Mouse (Mus musculus) neural tube, embryonic 12.5 days (tissue): Measurements from ENCODE around the gene Dennd2a. TPM values are rescaled to one million over a fixed set of nuclear protein-coding genes. Genes with fewer than 3 reads are reported as not detected.
"Not testable (repeated sequence)": the region's sequence is repeated elsewhere in the genome, so short reads cannot be mapped to it uniquely, and the experiment has no call there.

Experiments used
- ATAC-seq: fragments of 200-750 bp; cut with Nextera tagmentation; 2 replicates; pipeline ENCODE4 v1.8.0; 2017; ENCODE audit warnings: low read depth, mild to moderate bottlenecking, moderate TSS enrichment, moderate library complexity; ENCODE audit not compliant: low FRiP score
- H3K27ac ChIP-seq: fragments of 300-500 bp; sonication (generic); 2 replicates; pipeline ENCODE4 v1.5.1; 2016
- H3K27me3 ChIP-seq: fragments of 300-500 bp; sonication (generic); replicated peaks from 2 replicates; pipeline ENCODE4 v1.6.1; 2016; ENCODE audit warnings: mild to moderate bottlenecking
- H3K36me3 ChIP-seq: fragments of 300-500 bp; sonication (generic); 2 replicates; pipeline ENCODE4 v1.6.1; 2016; ENCODE audit warnings: mild to moderate bottlenecking
- H3K4me1 ChIP-seq: fragments of 300-500 bp; sonication (generic); 2 replicates; pipeline ENCODE4 v1.6.1; 2016
- H3K4me2 ChIP-seq: fragments of 300-500 bp; sonication (generic); replicated peaks from 2 replicates; pipeline ENCODE4 v1.6.1; 2016; ENCODE audit warnings: mild to moderate bottlenecking
- H3K4me3 ChIP-seq: fragments of 300-500 bp; sonication (generic); 2 replicates; pipeline ENCODE4 v1.5.1; 2016
- H3K9ac ChIP-seq: fragments of 300-500 bp; sonication (generic); 2 replicates; pipeline ENCODE4 v1.6.1; 2016; ENCODE audit warnings: mild to moderate bottlenecking
- H3K9me3 ChIP-seq: fragments of 300-500 bp; sonication (generic); 2 replicates; pipeline ENCODE4 v1.6.1; 2016; ENCODE audit warnings: mild to moderate bottlenecking
- WGBS: fragments of 180-500 bp; shearing (Covaris S2); methylation state at CpG from one replicate; pipeline ENCODE4 v1.1.7; 2016; 5-methylcytosine and 5-hydroxymethylcytosine counted together
- polyA plus RNA-seq: library from polyadenylated mRNA; unstranded; fragments of >200 nt; fragmentation: Nextera tagmentation; extraction: Ambion mirVana; gene quantifications from 2 replicates; pipeline ENCODE4 v1.2.1, GENCODE M21; 2016

Gene Dennd2a
- polyA plus RNA-seq, 1 experiment from 2014 or later, result 50.6 TPM

- Histone ChIP-seq H3K4me1 (0 out of 2 replicates have a peak, but pooled peaks cover 3% of the 10 kb centered on the region), H3K4me2 (no peak overlapping the region), H3K36me3 (peaks cover 7% of the 10 kb centered on the region), H3K27ac (no peak overlapping the region), H3K9ac (no peak overlapping the region), H3K27me3 (no peaks in the 10 kb centered on the region), H3K4me3 (no peak overlapping the region), H3K9me3 (peaks cover 4% of the 10 kb centered on the region; the same call in 1 of the 2 replicates)
- WGBS, result 27% methylated on average over 8 of the region's 8 CpGs
- ATAC-seq, result no peak
Observed at GRCm38 (mm10) chr6:39455339-39456160, 102.1 kb downstream of the Dennd2a start.

GRCm38 (mm10) chr6:39454616-39455015 is 103.1 kb downstream of the Dennd2a start:
- no peaks in the 10 kb centered on the region for H3K36me3 ChIP-seq
- H3K27me3 ChIP-seq, result no peaks in the 10 kb centered on the region
- H3K4me2 ChIP-seq, result no peak overlapping the region
- no peak overlapping the region for H3K9ac ChIP-seq
- no peak for ATAC-seq
- 55% methylated on average over 2 of the region's 2 CpGs for WGBS
- H3K27ac ChIP-seq, result no peak overlapping the region
- no peaks in the 10 kb centered on the region for H3K9me3 ChIP-seq
- H3K4me3 ChIP-seq, result no peak overlapping the region
- H3K4me1 ChIP-seq, result 0 out of 2 replicates have a peak, but pooled peaks cover 5% of the 10 kb centered on the region

- Histone ChIP-seq H3K4me2 (no peak overlapping the region), H3K36me3 (no peaks in the 10 kb centered on the region), H3K27ac (no peak overlapping the region), H3K4me1 (0 out of 2 replicates have a peak, but pooled peaks cover 5% of the 10 kb centered on the region), H3K9ac (no peak overlapping the region), H3K4me3 (no peak overlapping the region), H3K27me3 (no peaks in the 10 kb centered on the region), H3K9me3 (no peaks in the 10 kb centered on the region)
- ATAC-seq, result no peak
- 95% methylated on average over 4 of the region's 4 CpGs for WGBS
Observed at GRCm38 (mm10) chr6:39453564-39453963, 104.1 kb downstream of the Dennd2a start.

GRCm38 (mm10) chr6:39451033-39451432 is 106.6 kb downstream of the Dennd2a start:
- no peak overlapping the region for H3K9ac ChIP-seq
- no peak overlapping the region for H3K4me3 ChIP-seq
- 89% methylated on average over 3 of the region's 3 CpGs for WGBS
- no peak overlapping the region for H3K27ac ChIP-seq
- no peak for ATAC-seq
- no peak overlapping the region for H3K4me2 ChIP-seq
- no peaks in the 10 kb centered on the region for H3K9me3 ChIP-seq
- no peaks in the 10 kb centered on the region for H3K27me3 ChIP-seq
- no peaks in the 10 kb centered on the region for H3K36me3 ChIP-seq
- H3K4me1 ChIP-seq, result 0 out of 2 replicates have a peak, but pooled peaks cover 5% of the 10 kb centered on the region

- ATAC-seq, result no peak
- Histone ChIP-seq H3K4me2 (no peak overlapping the region), H3K27me3 (no peaks in the 10 kb centered on the region), H3K4me1 (0 out of 2 replicates have a peak, but pooled peaks cover 5% of the 10 kb centered on the region), H3K9ac (no peak overlapping the region), H3K4me3 (no peak overlapping the region), H3K9me3 (no peaks in the 10 kb centered on the region), H3K36me3 (no peaks in the 10 kb centered on the region), H3K27ac (no peak overlapping the region)
- WGBS, result 91% methylated on average over 4 of the region's 4 CpGs
Observed at GRCm38 (mm10) chr6:39450580-39450979, 107.1 kb downstream of the Dennd2a start.

GRCm38 (mm10) chr6:39447429-39448185 is 110.1 kb downstream of the Dennd2a start:
- H3K36me3 ChIP-seq, result no peaks in the 10 kb centered on the region
- no peak overlapping the region for H3K27ac ChIP-seq
- no peak overlapping the region for H3K4me3 ChIP-seq
- no peaks in the 10 kb centered on the region for H3K27me3 ChIP-seq
- 0 out of 2 replicates have a peak, but pooled peaks cover 5% of the 10 kb centered on the region for H3K4me1 ChIP-seq
- H3K9ac ChIP-seq, result no peak overlapping the region
- H3K9me3 ChIP-seq, result no peaks in the 10 kb centered on the region
- 63% methylated on average over 4 of the region's 4 CpGs for WGBS
- H3K4me2 ChIP-seq, result no peak overlapping the region
- ATAC-seq, result no peak

GRCm38 (mm10) chr6:39445801-39446572 is 111.7 kb downstream of the Dennd2a start:
- no peak for ATAC-seq
- Histone ChIP-seq H3K9ac (no peak overlapping the region), H3K4me1 (0 out of 2 replicates have a peak, but pooled peaks cover 5% of the 10 kb centered on the region), H3K27ac (no peak overlapping the region), H3K4me3 (no peak overlapping the region), H3K36me3 (no peaks in the 10 kb centered on the region), H3K9me3 (no peaks in the 10 kb centered on the region), H3K27me3 (no peaks in the 10 kb centered on the region), H3K4me2 (peak overlapping the region; percentile 34; the same call in 1 of the 2 replicates)
- 13% methylated on average over 19 of the region's 19 CpGs for WGBS

GRCm38 (mm10) chr6:39442786-39443287 is 114.8 kb downstream of the Dennd2a start:
- no peak overlapping the region for H3K4me2 ChIP-seq
- H3K27ac ChIP-seq, result no peak overlapping the region
- no peaks in the 10 kb centered on the region for H3K36me3 ChIP-seq
- no peak overlapping the region for H3K9ac ChIP-seq
- 0 out of 2 replicates have a peak, but pooled peaks cover 3% of the 10 kb centered on the region for H3K4me1 ChIP-seq
- H3K27me3 ChIP-seq, result no peaks in the 10 kb centered on the region
- no peaks in the 10 kb centered on the region for H3K9me3 ChIP-seq
- no peak for ATAC-seq
- H3K4me3 ChIP-seq, result no peak overlapping the region

- no peak overlapping the region for H3K4me3 ChIP-seq
- H3K27ac ChIP-seq, result no peak overlapping the region
- no peaks in the 10 kb centered on the region for H3K27me3 ChIP-seq
- H3K4me2 ChIP-seq, result no peak overlapping the region
- 0 out of 2 replicates have a peak, but pooled peaks cover 3% of the 10 kb centered on the region for H3K4me1 ChIP-seq
- no peak overlapping the region for H3K9ac ChIP-seq
- no peaks in the 10 kb centered on the region for H3K36me3 ChIP-seq
- ATAC-seq, result no peak
- H3K9me3 ChIP-seq, result no peaks in the 10 kb centered on the region
Observed at GRCm38 (mm10) chr6:39440207-39440606, 117.5 kb downstream of the Dennd2a start.

- not testable (repeated sequence) for H3K4me2 ChIP-seq, H3K4me3 ChIP-seq, H3K36me3 ChIP-seq, H3K4me1 ChIP-seq, H3K27ac ChIP-seq, H3K9me3 ChIP-seq, H3K27me3 ChIP-seq, H3K9ac ChIP-seq, ATAC-seq
- 91% methylated on average over 6 of the region's 6 CpGs for WGBS
Observed at GRCm38 (mm10) chr6:39437519-39437918, 120.1 kb downstream of the Dennd2a start.

GRCm38 (mm10) chr6:39435875-39436274 is 121.8 kb downstream of the Dennd2a start:
- H3K4me1 ChIP-seq, result peaks cover 5% of the 10 kb centered on the region; the same call in 1 of the 2 replicates
- WGBS, result 83% methylated on average over 5 of the region's 5 CpGs
- H3K9me3 ChIP-seq, result no peaks in the 10 kb centered on the region
- H3K9ac ChIP-seq, result no peak overlapping the region
- H3K27me3 ChIP-seq, result no peaks in the 10 kb centered on the region
- no peak overlapping the region for H3K4me3 ChIP-seq
- no peak for ATAC-seq
- H3K27ac ChIP-seq, result no peak overlapping the region
- no peak overlapping the region for H3K4me2 ChIP-seq
- no peaks in the 10 kb centered on the region for H3K36me3 ChIP-seq
